Mouse (Mus musculus) embryonic facial prominence, embryonic 10.5 days (tissue): Measurements from ENCODE around the gene Sufu. TPM values are rescaled to one million over a fixed set of nuclear protein-coding genes. Genes with fewer than 3 reads are reported as not detected.

ENCODE experiments used
- polyA plus RNA-seq: library from polyadenylated mRNA; unstranded; fragments of >200 nt; fragmentation: Nextera tagmentation; extraction: Ambion mirVana; gene quantifications from 2 replicates; pipeline ENCODE4 v1.2.1, GENCODE M21; 2016

Sufu gene
- polyA plus RNA-seq, 1 experiment from 2014 or later: 50.5 TPM

Other genes with a start within 250 kb of the Sufu start
- gene Pitx3, start 248.6 kb upstream of the Sufu start, polyA plus RNA-seq: 0.36 and 0.71 TPM in 2 replicates
- 42.8 and 46.7 TPM in 2 replicates for gene Gbf1, start 244.4 kb upstream of the Sufu start, polyA plus RNA-seq
- gene Nfkb2, start 92.6 kb upstream of the Sufu start, polyA plus RNA-seq: 5.6 and 5.7 TPM in 2 replicates
- gene Psd, start 69.7 kb upstream of the Sufu start, polyA plus RNA-seq: 2.5 and 3.5 TPM in 2 replicates
- 17.1 and 17.2 TPM in 2 replicates for gene Fbxl15, start 68.7 kb upstream of the Sufu start, polyA plus RNA-seq
- gene Cuedc2, start 58.2 kb upstream of the Sufu start, polyA plus RNA-seq: 204 and 208 TPM in 2 replicates
- gene Mfsd13a, start 55.8 kb upstream of the Sufu start, polyA plus RNA-seq: 8.0 and 8.4 TPM in 2 replicates
- 1.0 and 1.1 TPM in 2 replicates for gene 2310034G01Rik, start 46.6 kb upstream of the Sufu start, polyA plus RNA-seq
- gene Actr1a, start 1.1 kb upstream of the Sufu start, polyA plus RNA-seq: 164 and 170 TPM in 2 replicates
- gene Trim8, start 104.8 kb downstream of the Sufu start, polyA plus RNA-seq: 19.5 and 20.9 TPM in 2 replicates
- 196 and 200 TPM in 2 replicates for gene Arl3, start 176.3 kb downstream of the Sufu start, polyA plus RNA-seq
- gene Sfxn2, start 176.5 kb downstream of the Sufu start, polyA plus RNA-seq: 21.0 and 22.6 TPM in 2 replicates
- 50.8 and 57.3 TPM in 2 replicates for gene Wbp1l, start 202.2 kb downstream of the Sufu start, polyA plus RNA-seq